Mouse (Mus musculus): ENCODE data around the gene Ino80e.

DNA sequence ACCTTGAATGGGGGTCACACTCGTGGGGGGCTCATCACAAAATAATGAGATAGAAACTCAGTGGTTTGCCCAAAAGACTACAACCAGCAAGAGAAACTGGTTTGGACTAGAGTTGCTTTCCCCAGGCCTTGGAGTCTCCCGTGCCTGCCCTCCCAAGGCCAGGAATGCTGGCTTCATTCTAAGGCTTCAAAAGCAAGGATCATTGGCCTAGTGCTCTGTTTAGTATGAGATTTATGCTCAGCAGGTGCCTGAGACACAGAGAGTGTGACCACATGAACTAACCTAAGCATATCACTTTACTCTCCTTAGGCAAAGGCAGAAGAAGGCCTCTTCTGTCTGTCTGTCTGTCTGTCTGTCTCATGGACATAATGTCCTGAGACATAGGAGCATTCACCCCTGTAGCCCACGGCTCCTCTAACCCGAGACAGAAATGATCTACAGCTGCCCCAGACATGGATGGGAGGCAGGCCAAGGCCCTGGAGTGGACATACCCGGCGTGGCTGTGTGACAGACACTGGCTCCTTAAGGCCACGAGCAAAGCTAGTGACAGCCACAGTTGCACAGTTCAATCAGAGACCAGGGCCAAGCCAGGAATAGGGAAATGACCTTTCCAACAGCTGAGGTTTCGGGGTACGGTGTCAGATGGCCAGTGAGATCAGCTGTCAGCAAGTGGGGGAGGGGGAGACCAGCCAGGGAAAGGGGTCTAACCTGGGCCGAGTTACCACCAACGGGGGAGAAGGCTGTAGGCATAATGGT is 59.9 kb downstream of the Ino80e start:
- TF ChIP-seq CTCF (IDR thresholded peaks at IDR 0.05; ENCODE audit: low read depth) (no peak), EP300 (IDR thresholded peaks at IDR 0.05; ENCODE audit: low read depth) (no peak)
